Mouse (Mus musculus) left cerebral cortex, adult 9 months (tissue): ENCODE measurements around the gene Idh3g.

Experiments
- DNase-seq, 2 experiments: peaks; one replicate each; pipeline ENCODE4 v3.0.0; 2022; ENCODE audit warnings: low spot score in 2 of 2

Gene Idh3g

GRCm38 (mm10) chrX:73786364-73787224 lies at the start of gene Idh3g, which contains the start of gene Ssr4:
Idh3g (minus strand) TSS chrX:73786897.
Ssr4 (plus strand) TSS chrX:73787028.
- DNase-seq = peak; percentile 92 to 95

DNA sequence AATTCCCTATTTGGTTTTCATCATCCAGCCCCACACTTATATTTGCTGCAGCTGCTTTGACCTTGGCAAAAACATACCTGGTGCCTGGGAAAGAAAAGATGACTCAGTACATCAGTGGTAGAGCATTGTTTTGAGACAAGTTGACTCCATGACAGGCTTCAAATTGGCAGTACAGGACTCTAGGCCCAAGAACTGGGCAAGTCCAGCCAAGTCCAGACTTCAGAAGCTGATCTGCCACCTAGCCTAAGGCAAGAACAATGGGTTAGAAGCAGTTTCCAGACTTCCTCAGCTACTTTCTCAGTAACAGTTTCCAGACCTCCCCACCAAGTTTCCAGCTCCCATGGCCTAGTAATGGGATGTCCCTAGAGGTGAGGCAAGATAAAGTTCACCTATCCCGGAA lies 49.0 kb upstream of the Idh3g start:
- no peak for DNase-seq

GRCm38 (mm10) chrX:73824185-73825151 lies 37.8 kb upstream of the Idh3g start, which contains the start of gene Pdzd4:
Pdzd4 (minus strand) TSS chrX:73824969.
- DNase-seq = peak; percentile 11 to 36

DNA sequence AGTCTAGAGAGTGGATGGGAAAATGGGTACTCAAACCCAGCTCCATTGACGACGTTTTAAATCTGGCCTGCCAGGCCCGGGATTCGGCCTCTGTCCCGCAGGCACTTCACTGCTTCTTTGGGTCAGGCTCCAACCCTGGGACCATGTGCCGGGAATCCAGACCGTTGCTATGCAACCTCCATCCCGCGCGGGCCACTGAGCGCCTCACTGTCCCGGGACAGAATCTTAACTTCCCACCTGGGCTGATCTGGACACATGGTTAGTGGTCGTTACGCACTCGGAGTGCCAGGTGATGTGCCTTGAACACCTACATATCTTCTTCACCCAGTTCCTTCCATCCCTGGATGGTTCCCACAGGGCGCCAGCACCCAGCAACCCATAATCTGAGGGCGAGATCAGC lies 37.0 kb upstream of the Idh3g start:
- DNase-seq = no peak

- no peak for DNase-seq
Measured at GRCm38 (mm10) chrX:73816596-73817314, 30.1 kb upstream of the Idh3g start.

GRCm38 (mm10) chrX:73815072-73815471 lies 28.4 kb upstream of the Idh3g start:
- DNase-seq = no peak

DNA sequence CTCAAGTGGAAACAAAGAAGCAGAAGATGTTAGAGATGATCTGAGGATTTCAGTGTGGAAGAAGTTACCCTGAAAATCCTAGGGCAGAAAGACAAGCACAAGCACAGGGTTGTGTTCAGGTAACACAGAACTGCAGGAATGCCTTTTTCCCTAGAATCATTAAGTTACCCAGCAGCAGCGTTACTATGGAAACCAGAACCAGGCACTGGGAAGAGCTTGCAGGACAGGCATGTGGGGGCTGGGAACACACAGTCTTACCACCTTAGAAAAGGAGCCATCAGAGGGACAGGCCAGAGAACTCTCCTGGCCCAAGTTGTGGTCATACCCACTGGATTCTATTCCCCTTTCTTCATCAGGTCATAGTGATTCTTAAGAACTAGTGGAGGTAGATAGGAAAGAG lies 19.1 kb upstream of the Idh3g start:
- DNase-seq = peak in 1 of 2 experiments; percentile 26

GRCm38 (mm10) chrX:73798502-73798901 lies 11.8 kb upstream of the Idh3g start:
- peak in 1 of 2 experiments; percentile 46 for DNase-seq

DNA sequence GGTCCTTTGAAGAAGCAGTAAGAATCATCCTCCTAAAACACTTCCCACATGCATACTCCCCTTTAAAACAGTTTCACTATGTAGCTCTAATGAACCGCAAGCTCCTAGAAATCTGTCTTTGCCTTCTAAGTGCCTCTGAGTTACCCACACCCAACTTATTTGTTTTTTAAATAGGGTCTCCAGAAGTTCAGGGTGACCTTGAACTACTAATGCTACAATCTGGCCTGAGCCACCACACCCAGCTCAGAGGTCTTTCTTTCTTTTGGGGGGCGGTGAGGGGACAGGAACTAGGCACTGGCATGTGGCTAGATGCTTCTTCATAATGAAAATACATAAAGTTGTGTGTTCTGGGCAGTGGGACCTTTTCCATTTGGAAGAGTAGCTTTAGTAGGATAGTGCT lies 10.8 kb upstream of the Idh3g start:
- no peak for DNase-seq

DNA sequence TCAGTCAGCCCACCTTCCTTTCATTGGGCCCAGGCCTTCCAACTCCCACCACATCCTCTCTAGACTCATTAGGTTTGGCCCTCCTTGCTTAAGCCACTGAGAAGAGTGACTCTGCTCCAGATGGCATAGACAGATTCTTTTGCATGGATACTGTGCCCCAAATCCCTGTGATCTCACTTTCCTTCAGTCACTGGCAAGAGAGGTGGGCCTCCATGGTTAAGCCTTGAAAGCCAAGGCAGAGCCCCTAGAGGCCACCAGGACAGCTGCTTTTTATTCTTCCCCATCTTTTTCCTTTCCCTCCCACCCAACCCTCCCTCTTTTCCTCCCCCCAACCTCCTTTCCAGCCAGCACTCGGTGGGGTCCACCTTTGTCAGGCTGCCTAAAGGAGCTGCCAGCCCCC lies 6.8 kb upstream of the Idh3g start:
- DNase-seq = no peak

GRCm38 (mm10) chrX:73793039-73793438 lies 6.3 kb upstream of the Idh3g start:
- DNase-seq = no peak

- no peak for DNase-seq
Measured at GRCm38 (mm10) chrX:73788501-73788900, 1.8 kb upstream of the Idh3g start.

- no peak for DNase-seq
Measured at GRCm38 (mm10) chrX:73787225-73787558, 495 bp upstream of the Idh3g start.

DNA sequence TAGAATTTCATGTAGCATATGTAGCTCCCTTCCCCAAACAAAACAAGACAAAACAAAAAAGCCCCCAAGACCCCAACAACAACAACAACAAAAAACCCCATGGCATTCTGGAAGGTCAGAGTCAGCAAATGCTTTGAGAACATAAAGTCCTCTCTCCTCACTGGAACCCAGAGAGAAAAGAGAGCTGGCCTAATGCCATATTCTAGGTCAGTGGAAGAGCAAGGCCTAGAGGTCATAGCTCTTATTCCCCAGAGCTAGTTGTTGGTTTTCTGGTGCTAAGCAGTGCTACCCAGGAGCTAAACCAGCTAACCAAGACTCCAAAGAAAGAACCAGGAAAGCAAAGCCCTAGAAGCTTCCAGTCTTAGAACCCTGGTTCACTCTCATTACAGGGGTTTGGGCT lies 1.0 kb downstream of the Idh3g start:
- no peak for DNase-seq

DNA sequence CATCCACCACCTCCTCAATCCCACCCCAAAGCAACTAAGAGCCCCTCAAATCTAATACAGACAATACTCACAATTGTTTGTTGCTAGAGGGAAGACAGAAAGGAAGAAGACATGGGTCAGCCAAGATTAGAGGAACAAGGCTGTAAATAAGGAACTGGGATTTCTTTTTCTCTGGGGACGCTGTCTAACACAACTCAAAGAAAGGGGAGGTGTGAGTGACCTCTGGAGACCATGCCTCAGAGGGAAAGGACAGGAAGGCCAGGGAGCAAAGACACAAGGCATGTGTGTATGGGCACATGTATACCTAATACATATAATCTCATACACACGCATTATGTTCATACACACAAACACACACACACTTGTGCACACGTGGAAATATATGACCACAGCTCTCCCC lies 4.5 kb downstream of the Idh3g start:
- no peak for DNase-seq

DNA sequence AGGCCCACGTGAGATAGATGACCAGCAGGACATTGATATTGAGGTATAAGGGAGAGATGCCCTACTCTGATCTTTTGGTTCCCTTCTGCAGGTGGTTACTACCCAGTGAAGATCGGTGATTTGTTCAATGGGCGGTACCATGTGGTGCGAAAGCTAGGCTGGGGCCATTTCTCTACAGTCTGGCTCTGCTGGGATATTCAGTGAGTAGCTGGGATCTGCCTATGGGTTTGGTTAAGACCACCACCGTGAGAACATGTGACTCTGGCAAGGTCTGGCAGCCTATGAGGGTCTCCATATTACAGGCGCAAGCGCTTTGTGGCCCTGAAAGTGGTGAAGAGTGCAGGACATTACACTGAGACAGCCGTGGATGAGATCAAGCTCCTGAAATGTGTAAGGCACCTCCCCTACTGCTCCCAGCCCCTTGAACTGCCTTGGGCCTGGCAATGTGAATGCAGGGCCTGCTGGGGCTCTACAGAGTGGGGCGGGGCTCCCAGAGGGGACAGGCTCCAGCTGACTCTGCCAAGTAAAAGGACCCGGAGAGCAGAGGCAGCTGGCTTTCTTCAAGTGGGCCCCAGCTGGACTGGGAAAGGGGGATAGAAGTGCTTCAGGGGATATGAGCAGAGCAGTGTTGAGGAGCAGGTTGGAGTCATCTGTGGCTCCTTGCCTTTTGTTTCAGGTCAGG lies 11.8 kb downstream of the Idh3g start:
- DNase-seq = no peak

DNA sequence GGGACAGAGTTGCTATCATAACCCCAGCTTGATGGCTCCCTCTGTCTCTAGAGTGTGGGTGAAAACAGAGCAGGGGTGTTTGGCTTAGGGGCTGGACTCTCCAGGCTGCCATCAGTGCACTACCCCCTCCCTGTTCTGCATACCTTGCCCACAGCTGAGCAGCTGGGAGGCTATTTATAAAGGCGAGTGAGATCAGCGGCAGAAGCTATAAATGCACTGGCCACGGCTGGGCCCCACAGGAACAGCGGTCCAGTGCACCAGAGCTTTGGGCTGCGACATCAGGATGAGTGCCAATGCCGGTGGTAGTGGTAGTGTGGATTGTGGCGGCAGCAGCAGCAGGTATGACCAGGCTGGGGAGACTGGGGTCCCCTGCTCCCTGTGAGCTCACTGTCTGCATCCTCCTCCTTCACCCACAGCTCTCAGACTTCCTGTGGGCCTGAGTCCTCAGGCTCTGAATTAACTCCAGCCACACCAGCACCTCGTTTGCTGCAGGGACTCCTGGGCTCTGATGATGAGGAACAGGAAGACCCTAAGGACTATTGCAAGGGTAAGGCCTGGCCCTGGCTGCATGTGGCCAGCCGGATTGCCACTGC lies 12.4 kb downstream of the Idh3g start, which contains the start of gene Srpk3:
Gene Srpk3 (plus strand): TSS at position 238 of the 593 bp plus-strand sequence.
- peak in 1 of 2 experiments; percentile 55 for DNase-seq

DNA sequence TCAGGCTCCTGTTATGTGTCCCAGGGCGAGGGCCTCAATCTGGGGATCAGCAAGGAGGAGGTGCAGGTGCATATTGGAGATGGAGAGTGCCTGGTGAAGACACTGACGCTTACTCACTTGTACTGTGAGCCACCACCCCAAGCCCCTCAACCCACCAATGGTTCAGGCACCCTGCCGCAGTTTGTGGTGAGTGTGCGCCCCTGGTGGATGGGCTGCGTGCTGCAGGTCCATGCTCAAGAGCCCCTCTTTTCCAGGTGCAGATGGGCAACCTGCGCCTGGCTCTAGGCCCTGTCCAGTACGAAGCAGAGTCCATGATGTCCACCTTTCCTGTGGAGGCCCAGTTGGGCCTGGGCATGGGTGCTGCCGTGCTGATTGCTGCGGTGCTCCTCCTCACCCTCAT lies 19.4 kb downstream of the Idh3g start:
- DNase-seq = no peak

- no peak for DNase-seq
Measured at GRCm38 (mm10) chrX:73765311-73765710, 21.4 kb downstream of the Idh3g start.

- peak in 1 of 2 experiments; percentile 29 for DNase-seq
Measured at GRCm38 (mm10) chrX:73758611-73759290, 27.9 kb downstream of the Idh3g start.
